Mouse (Mus musculus) CH12.LX (cell line): ENCODE data around the gene Dlg5. TPM values are rescaled to one million over a fixed set of nuclear protein-coding genes. Genes with fewer than 3 reads are reported as not detected.

Experiments
- DNase-seq: peaks from one replicate; pipeline ENCODE4 v3.0.0-alpha.2; 2013; ENCODE audit errors: extremely low read depth
- H3K27ac ChIP-seq: 2 replicates; pipeline ENCODE4 v1.5.1; 2012; ENCODE audit warnings: low read depth, mild to moderate bottlenecking, control low read depth, moderate library complexity; ENCODE audit not compliant: insufficient read depth
- H3K27me3 ChIP-seq: replicated peaks from 2 replicates; pipeline ENCODE3; 2012; ENCODE audit warnings: inconsistent platforms
- H3K36me3 ChIP-seq, 2 experiments: replicated peaks in 1 of 2; 2 replicates each; pipeline versions ENCODE3 to v1.6.1; 2012; ENCODE audit warnings: inconsistent platforms in 1 of 2, low read length in 1 of 2, mild to moderate bottlenecking in 1 of 2, mixed read lengths in 1 of 2, moderate library complexity in 1 of 2; ENCODE audit not compliant: control insufficient read depth in 1 of 2, insufficient read depth in 1 of 2
- H3K4me1 ChIP-seq, 2 experiments: 2 replicates each; pipeline ENCODE4 v1.6.1; 2012; ENCODE audit warnings: inconsistent platforms in 1 of 2, moderate library complexity in 1 of 2; ENCODE audit not compliant: insufficient read depth in 2 of 2, control insufficient read depth in 1 of 2
- H3K4me2 ChIP-seq: 2 replicates; pipeline ENCODE4 v1.6.1; 2012; ENCODE audit warnings: low read depth, mild to moderate bottlenecking, control low read depth; ENCODE audit not compliant: poor library complexity, insufficient read depth, severe bottlenecking
- H3K4me3 ChIP-seq, 3 experiments: fragments of 150-350 bp in 1 of 3; sonication (generic) in 1 of 3; replicated peaks in 1 of 3; 2 replicates each; pipeline versions ENCODE3 to v1.5.1; 2011 to 2012; ENCODE audit warnings: low read depth in 2 of 3, low read length in 2 of 3, mild to moderate bottlenecking in 2 of 3, moderate library complexity in 2 of 3, control low read depth in 1 of 3, improper control_type of control experiment in 1 of 3, inconsistent platforms in 1 of 3, mixed read lengths in 1 of 3; ENCODE audit not compliant: poor library complexity in 1 of 3
- H3K79me2 ChIP-seq: replicated peaks from 2 replicates; pipeline ENCODE4 v1.6.1; 2012; ENCODE audit warnings: mild to moderate bottlenecking, moderate library complexity; ENCODE audit not compliant: control insufficient read depth, poor library complexity, insufficient read depth, severe bottlenecking; ENCODE audit errors: extremely low read depth
- H3K9ac ChIP-seq: 2 replicates; pipeline ENCODE4 v1.6.1; 2012; ENCODE audit warnings: low read depth, mild to moderate bottlenecking, control low read depth, moderate library complexity; ENCODE audit not compliant: insufficient read depth
- H3K9me3 ChIP-seq: replicated peaks from 2 replicates; pipeline ENCODE3; 2012; ENCODE audit warnings: low read length, inconsistent platforms, mixed read lengths
- BHLHE40 ChIP-seq: IDR thresholded peaks from 2 replicates; pipeline ENCODE4 v1.6.1; 2011; ENCODE audit warnings: mild to moderate bottlenecking, low read depth, low read length, improper control_type of control experiment
- CHD1 ChIP-seq: IDR thresholded peaks from 2 replicates; pipeline ENCODE4 v1.6.1; 2012; ENCODE audit warnings: low read depth, low read length, improper control_type of control experiment, inconsistent platforms
- CHD2 ChIP-seq: IDR thresholded peaks from 2 replicates; pipeline ENCODE4 v1.6.1; 2011; ENCODE audit warnings: low read length, improper control_type of control experiment
- CTCF ChIP-seq, 2 experiments: IDR thresholded peaks in 1 of 2; conservative IDR thresholded peaks in 1 of 2; 2 replicates each; pipeline ENCODE4 v1.5.1; 2011 to 2012; ENCODE audit warnings: low read depth in 2 of 2, low read length in 2 of 2, improper control_type of control experiment in 1 of 2, inconsistent platforms in 1 of 2, mild to moderate bottlenecking in 1 of 2, moderate library complexity in 1 of 2
- E2F4 ChIP-seq: IDR thresholded peaks from 2 replicates; pipeline ENCODE4 v1.6.1; 2011; ENCODE audit warnings: low read depth, low read length, improper control_type of control experiment; ENCODE audit not compliant: insufficient replicate concordance
- ELF1 ChIP-seq: IDR thresholded peaks from 2 replicates; pipeline ENCODE4 v1.6.1; 2014; ENCODE audit warnings: low read depth, mild to moderate bottlenecking, inconsistent platforms, low read length, improper control_type of control experiment
- EP300 ChIP-seq: IDR thresholded peaks from 2 replicates; pipeline ENCODE4 v1.6.1; 2011; ENCODE audit warnings: low read length, improper control_type of control experiment
- ETS1 ChIP-seq: conservative IDR thresholded peaks from 2 replicates; pipeline ENCODE4 v1.6.1; 2012; ENCODE audit warnings: low read depth, mild to moderate bottlenecking, inconsistent platforms, low read length, improper control_type of control experiment, moderate library complexity
- HCFC1 ChIP-seq: IDR thresholded peaks from 2 replicates; pipeline ENCODE4 v1.6.1; 2012; ENCODE audit warnings: low read depth, mild to moderate bottlenecking, inconsistent platforms, low read length, improper control_type of control experiment
- JUN ChIP-seq: IDR thresholded peaks from 2 replicates; pipeline ENCODE4 v1.6.1; 2011; ENCODE audit warnings: low read depth, mild to moderate bottlenecking, low read length, improper control_type of control experiment, moderate library complexity; ENCODE audit not compliant: insufficient read depth
- KAT2A ChIP-seq: IDR thresholded peaks from 2 replicates; pipeline ENCODE4 v1.6.1; 2012; ENCODE audit warnings: low read length, improper control_type of control experiment, inconsistent platforms; ENCODE audit not compliant: insufficient replicate concordance
- MEF2A ChIP-seq: IDR thresholded peaks from 2 replicates; pipeline ENCODE4 v1.6.1; 2014; ENCODE audit warnings: low read depth, mild to moderate bottlenecking, inconsistent platforms, low read length, improper control_type of control experiment, borderline replicate concordance
- MXI1 ChIP-seq: IDR thresholded peaks from 2 replicates; pipeline ENCODE4 v1.6.1; 2011; ENCODE audit warnings: mild to moderate bottlenecking, low read depth, low read length, improper control_type of control experiment
- MYC ChIP-seq: IDR thresholded peaks from 2 replicates; pipeline ENCODE4 v1.6.1; 2011; ENCODE audit warnings: low read depth, mild to moderate bottlenecking, improper control_type of control experiment, low read length
- NELFE ChIP-seq: IDR thresholded peaks from 2 replicates; pipeline ENCODE4 v1.6.1; 2011; ENCODE audit warnings: low read depth, low read length, improper control_type of control experiment
- NRF1 ChIP-seq: IDR thresholded peaks from 2 replicates; pipeline ENCODE4 v1.6.1; 2014; ENCODE audit warnings: low read depth, mild to moderate bottlenecking, inconsistent platforms, low read length, improper control_type of control experiment, moderate library complexity
- PAX5 ChIP-seq: IDR thresholded peaks from 2 replicates; pipeline ENCODE4 v1.6.1; 2012; ENCODE audit warnings: low read length, inconsistent platforms, mixed read lengths
- POLR2A ChIP-seq: IDR thresholded peaks from 2 replicates; pipeline ENCODE4 v1.6.1; 2011; ENCODE audit warnings: low read depth, mild to moderate bottlenecking, improper control_type of control experiment, low read length
- RAD21 ChIP-seq: IDR thresholded peaks from 2 replicates; pipeline ENCODE4 v1.6.1; 2011; ENCODE audit warnings: low read depth, mild to moderate bottlenecking, low read length, improper control_type of control experiment, moderate library complexity
- RCOR1 ChIP-seq: conservative IDR thresholded peaks from 2 replicates; pipeline ENCODE4 v1.6.1; 2012; ENCODE audit warnings: low read depth, mild to moderate bottlenecking, inconsistent platforms, low read length, improper control_type of control experiment
- SIN3A ChIP-seq: IDR thresholded peaks from 2 replicates; pipeline ENCODE4 v1.6.1; 2012; ENCODE audit warnings: low read length, improper control_type of control experiment, inconsistent platforms
- SMC3 ChIP-seq: IDR thresholded peaks from 2 replicates; pipeline ENCODE4 v1.6.1; 2011; ENCODE audit warnings: low read depth, low read length, improper control_type of control experiment
- TBP ChIP-seq: conservative IDR thresholded peaks from 2 replicates; pipeline ENCODE4 v1.6.1; 2011; ENCODE audit warnings: low read depth, low read length, improper control_type of control experiment
- TCF12 ChIP-seq: IDR thresholded peaks from 2 replicates; pipeline ENCODE4 v1.6.1; 2014; ENCODE audit warnings: low read depth, mild to moderate bottlenecking, inconsistent platforms, low read length, improper control_type of control experiment
- USF1 ChIP-seq: IDR thresholded peaks from 2 replicates; pipeline ENCODE4 v1.6.1; 2014; ENCODE audit warnings: low read depth, mild to moderate bottlenecking, inconsistent platforms, low read length, improper control_type of control experiment
- USF2 ChIP-seq: conservative IDR thresholded peaks from 2 replicates; pipeline ENCODE4 v1.6.1; 2011; ENCODE audit warnings: low read depth, low read length, improper control_type of control experiment
- ZKSCAN1 ChIP-seq: IDR thresholded peaks from 2 replicates; pipeline ENCODE4 v1.6.1; 2012; ENCODE audit warnings: low read depth, inconsistent platforms, low read length, improper control_type of control experiment, borderline replicate concordance
- ZMIZ1 ChIP-seq: IDR thresholded peaks from 2 replicates; pipeline ENCODE4 v1.6.1; 2012; ENCODE audit warnings: low read depth, mild to moderate bottlenecking, inconsistent platforms, low read length, improper control_type of control experiment
- dilution Hi-C: fragments of 300-500 bp; cut with MboI; formaldehyde crosslinking; loops from 2 replicates; pipeline ENCODE4 v1.14.3; 2020; ENCODE audit warnings: low sequenced_read_pairs; ENCODE audit not compliant: extremely low pct_unique_long_range_greater_than_20kb, extremely low pct_ligation_motif_present
- in situ Hi-C: fragments of 300-500 bp; cut with MboI; formaldehyde crosslinking; loops from 3 replicates; pipeline ENCODE4 v1.14.3; 2019; ENCODE audit warnings: low sequenced_read_pairs, low pct_ligation_motif_present, low pct_unique_long_range_greater_than_20kb, mixed read lengths
- polyA plus RNA-seq: library from polyadenylated mRNA; unstranded; fragments of >175 nt; gene quantifications from 2 replicates; pipeline ENCODE4 v1.2.1, GENCODE M21; 2012; ENCODE audit warnings: low read depth; ENCODE audit not compliant: insufficient read length
- total RNA-seq, 2 experiments: library from RNA; depleted of rRNA; stranded (reverse); fragments of 300-350 nt in 1 of 2; fragments of >200 nt in 1 of 2; gene quantifications; 2 replicates each; pipeline ENCODE4 v1.2.3; 2012 to 2014

Gene Dlg5
- total and polyA plus RNA-seq, 3 experiments: 0.07 to 0.76 TPM; not detected in 1

- no peak overlapping the region for H3K9ac ChIP-seq
- dilution Hi-C loops: no loop called here
- no peak for TF ChIP-seq RCOR1
- TF ChIP-seq PAX5: no peak
- no peak for TF ChIP-seq ELF1
- no peak for TF ChIP-seq SMC3
- TF ChIP-seq E2F4: no peak
- TF ChIP-seq MEF2A: no peak
- TF ChIP-seq BHLHE40: no peak
- TF ChIP-seq NRF1: no peak
- TF ChIP-seq MYC: no peak
- no peak for TF ChIP-seq ZKSCAN1
- TF ChIP-seq USF2: no peak
- TF ChIP-seq SIN3A: no peak
- TF ChIP-seq JUN: no peak
- H3K27me3 ChIP-seq: peaks cover 2% of the 10 kb centered on the region
- H3K4me3 ChIP-seq: no peak overlapping the region
- H3K79me2 ChIP-seq: no peaks in the 10 kb centered on the region
- DNase-seq: no peak
- no peak overlapping the region for H3K4me2 ChIP-seq
- H3K27ac ChIP-seq: no peak overlapping the region
- no peaks in the 10 kb centered on the region for H3K36me3 ChIP-seq
- in situ Hi-C loops: no loop called here
- H3K9me3 ChIP-seq: peaks cover 40% of the 10 kb centered on the region
- H3K4me1 ChIP-seq: peaks cover 0 to 8% of the 10 kb centered on the region in 2 experiments; a peak in 2 of 4 replicates
Measured at GRCm38 (mm10) chr14:24182955-24183354, 62.8 kb downstream of the Dlg5 start.

GRCm38 (mm10) chr14:24181811-24182506 lies 63.8 kb downstream of the Dlg5 start:
- Histone ChIP-seq H3K4me3 (no peak overlapping the region), H3K27me3 (peaks cover 2% of the 10 kb centered on the region), H3K79me2 (no peaks in the 10 kb centered on the region), H3K9me3 (peaks cover 46% of the 10 kb centered on the region), H3K9ac (no peak overlapping the region), H3K4me1 (peaks cover 0 to 8% of the 10 kb centered on the region in 2 experiments; a peak in 2 of 4 replicates), H3K4me2 (no peak overlapping the region), H3K36me3 (no peaks in the 10 kb centered on the region), H3K27ac (no peak overlapping the region)
- TF ChIP-seq TBP (no peak), ZMIZ1 (no peak), BHLHE40 (no peak), HCFC1 (no peak), RCOR1 (no peak), CHD1 (no peak), TCF12 (no peak), RAD21 (peak; percentile 25), SIN3A (no peak), EP300 (no peak), MEF2A (no peak), KAT2A (no peak), CTCF (conservative IDR thresholded peaks at IDR 0.05 in 1 of 2, IDR thresholded peaks at IDR 0.05 in 1 of 2; ENCODE audit: low read depth in 2 of 2, low read length in 2 of 2) (peak; percentile 61 to 81), MXI1 (no peak), NELFE (no peak), SMC3 (peak; percentile 51), POLR2A (no peak), USF1 (no peak), ETS1 (no peak), ELF1 (no peak), JUN (no peak), E2F4 (no peak), CHD2 (no peak)
- in situ Hi-C loops: no loop called here
- DNase-seq: peak; percentile 45
- dilution Hi-C loops: no loop called here
